Mouse (Mus musculus): ENCODE data around the gene Gm29666.
A peak's percentile ranks its signal among the peaks of the same experiment; 100 is the strongest.

Gm29666 gene

DNA sequence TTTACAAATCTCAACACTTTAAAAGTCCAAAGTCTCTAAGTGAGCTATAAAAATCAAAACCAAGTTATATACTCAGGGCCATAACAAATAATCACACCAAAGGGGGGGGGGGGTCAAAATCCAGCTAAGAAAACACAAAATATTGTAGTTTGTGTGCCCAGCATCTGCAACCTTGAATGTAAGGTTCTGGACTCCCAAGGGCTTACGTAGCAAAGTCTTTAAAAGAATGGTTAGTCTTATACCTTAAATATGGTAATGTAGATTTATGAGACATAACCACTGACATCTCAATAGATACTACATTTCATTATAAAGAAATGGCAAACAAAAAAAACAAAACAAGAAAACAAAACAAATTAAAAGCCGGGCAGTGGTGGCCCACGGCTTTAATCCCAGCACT lies at the start of gene Gm29666:
Gene Gm29666 (minus strand): TSS at position 101 of the 400 bp plus-strand sequence.
- no peak for DNase-seq (ENCODE audit: low spot score)

DNA sequence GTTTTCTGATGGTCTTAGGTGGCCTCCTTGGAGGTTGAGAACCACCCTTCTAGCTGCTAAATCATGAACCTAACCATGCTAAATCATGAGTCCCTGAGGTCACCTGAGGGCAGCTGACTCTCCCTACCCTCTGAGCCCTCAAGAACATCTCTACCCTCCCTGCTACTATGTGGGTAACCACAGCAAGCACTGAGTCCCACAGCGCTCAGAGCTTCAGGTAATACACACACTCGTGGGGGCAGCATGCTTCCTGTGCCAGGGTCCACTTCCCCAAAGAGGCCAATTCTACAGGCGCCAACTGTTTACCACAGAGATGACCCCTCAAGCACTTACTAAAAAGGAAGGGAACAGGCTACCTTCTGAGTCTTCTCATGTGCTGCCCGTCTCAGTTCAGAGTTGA lies 48.7 kb upstream of the Gm29666 start:
- DNase-seq (ENCODE audit: low spot score): no peak

DNA sequence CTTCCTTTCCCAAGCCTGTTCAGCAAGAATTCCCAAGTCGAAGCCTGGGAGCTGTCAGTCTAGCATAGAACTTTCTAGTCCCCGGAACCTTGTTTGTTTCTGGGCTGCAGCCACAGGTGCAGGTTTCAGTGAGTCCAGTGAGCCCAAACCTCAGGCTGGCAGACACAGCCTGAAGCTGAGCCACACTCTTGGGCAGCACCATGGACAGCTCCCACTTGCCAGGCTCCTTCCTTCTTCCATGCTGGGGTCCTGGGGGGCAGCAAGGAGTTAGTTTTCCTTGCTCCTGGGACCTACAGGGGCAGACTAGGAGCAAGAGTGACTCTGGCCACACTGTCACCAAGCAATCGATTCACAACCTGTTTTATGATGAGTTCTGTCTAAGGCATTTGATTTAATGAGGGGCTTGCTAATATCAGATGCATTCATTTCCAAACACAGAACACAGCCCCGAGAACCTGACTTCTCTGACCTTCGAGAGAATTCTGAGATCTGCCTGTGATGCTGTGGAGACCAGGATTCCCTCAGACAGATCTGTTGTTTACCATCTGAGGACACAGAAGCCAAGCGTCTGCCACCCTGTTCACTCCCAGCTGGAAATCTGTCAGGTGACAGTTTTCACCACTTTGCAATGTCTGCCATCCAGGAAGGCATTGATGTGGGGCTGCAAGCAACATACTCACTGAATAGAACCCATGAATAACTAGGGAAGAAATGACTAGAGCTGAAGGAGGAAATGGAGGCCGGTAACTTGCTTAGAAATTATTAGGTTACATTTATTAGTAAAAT lies 45.9 kb upstream of the Gm29666 start:
- DNase-seq (ENCODE audit: low spot score): peak; percentile 34

DNA sequence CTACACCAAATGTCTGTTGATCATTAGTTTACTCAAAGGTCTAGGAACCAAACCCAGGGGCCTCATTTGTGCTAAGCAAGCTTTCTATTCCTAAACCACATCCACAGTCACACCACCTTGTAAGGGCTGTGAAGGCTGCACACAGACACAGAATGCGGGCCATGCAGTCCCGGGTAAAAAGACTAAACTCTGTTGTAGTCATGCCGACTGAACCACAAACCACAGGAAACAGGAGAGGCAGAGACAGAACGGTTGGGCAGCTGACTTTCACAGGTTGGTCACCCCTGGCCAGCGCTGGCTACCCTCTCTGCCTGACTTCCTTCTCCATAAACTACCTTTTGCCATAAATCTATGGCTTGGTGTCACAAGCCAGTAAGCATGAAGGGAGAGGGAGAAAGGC lies 44.9 kb upstream of the Gm29666 start:
- DNase-seq (ENCODE audit: low spot score): no peak

DNA sequence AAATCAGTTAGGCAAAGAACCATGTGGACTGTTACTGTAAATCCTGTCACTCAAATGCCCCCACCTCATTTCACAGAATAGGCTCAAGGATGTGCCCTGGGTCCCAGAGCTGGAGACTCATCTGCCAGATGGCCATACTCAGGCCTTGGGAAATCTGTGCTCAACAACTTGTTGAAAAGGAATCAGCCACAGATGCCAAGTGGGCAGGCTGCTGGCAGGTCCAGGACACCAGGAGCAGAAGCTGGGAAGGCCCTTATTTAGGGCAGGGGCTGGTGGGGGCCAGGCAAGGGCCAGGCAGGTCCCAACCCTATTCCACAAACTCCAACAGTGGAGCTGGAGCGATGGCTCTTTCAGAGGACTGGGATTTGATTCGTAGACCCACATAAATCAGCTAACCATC lies 42.7 kb upstream of the Gm29666 start:
- DNase-seq (ENCODE audit: low spot score): no peak

DNA sequence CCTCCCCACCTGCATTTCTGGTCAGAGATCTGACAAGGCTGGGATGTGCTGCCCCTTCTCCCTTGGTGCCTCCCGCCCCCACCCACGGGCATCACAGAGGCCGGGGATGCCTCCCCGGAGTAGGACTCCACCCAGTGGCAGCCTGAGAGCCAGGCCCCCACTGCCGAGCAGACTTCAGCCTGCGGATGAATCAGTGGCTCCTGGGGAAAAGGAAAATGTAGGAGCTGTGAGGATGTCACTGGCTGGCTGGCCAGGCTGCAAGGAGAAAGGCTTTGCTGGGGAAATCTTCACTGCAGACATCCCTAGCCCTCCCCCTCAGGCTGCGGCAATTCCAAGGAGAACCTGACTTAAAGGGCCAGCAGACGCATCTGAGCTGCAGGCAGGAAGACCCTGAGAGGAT lies 40.9 kb upstream of the Gm29666 start:
- no peak for DNase-seq (ENCODE audit: low spot score)

DNA sequence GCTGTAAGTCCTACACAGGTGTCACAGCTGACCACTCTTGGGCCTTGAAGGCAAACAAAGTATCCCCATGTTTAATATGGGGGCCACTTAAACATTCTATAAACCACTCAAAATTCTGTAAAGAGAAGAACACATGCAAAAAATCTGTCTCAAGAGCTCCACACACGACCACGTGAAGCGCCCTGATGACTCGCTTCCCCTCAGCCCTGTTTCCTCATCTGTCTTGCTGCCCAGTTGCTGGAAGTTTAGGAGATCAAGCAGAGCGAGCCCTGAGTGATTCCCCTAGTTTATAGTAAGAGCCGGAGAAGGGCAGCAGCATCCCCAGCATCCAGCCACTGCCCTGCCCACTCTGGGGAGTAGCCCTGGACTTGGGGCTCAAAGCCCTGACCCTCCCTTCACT lies 40.1 kb upstream of the Gm29666 start:
- DNase-seq (ENCODE audit: low spot score): no peak

DNA sequence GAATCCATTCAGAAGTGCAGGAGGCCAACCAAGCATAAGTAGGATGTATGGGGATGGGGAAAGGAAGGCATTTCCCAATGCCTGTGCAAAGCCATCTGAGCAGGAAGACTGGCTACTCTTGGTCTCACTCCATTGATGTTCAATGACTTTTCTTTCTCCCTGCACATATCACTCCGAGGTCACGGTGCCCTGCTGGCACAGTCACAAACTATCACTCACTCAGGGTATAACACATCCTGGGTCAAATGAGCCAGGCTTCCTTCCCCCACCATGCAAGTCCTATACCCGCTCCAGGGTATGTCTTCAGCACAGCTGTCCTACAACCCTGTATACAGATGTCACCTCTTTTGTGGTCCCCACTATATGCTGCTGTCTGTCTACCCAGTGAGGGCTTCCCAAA lies 38.5 kb upstream of the Gm29666 start:
- DNase-seq (ENCODE audit: low spot score): no peak

DNA sequence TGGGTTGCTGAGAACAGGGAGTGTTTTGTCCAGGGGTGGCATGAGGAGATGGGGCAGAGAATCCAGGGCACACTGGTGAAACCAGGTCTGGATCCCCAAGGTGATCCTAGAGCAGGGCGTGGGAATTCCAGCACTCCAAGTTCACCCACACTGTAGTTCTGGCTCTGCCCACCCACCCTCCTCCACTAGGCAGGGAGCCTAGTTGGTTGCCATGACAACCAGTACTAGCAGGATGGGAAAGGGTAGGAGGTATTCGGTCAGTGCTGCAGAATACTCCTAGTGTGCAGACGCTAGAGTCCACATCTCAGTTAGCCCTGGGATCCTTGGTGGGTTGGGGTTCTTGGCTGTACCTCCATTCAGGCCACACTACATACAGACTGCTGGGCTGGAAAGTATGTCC lies 38.0 kb upstream of the Gm29666 start:
- no peak for DNase-seq (ENCODE audit: low spot score)

DNA sequence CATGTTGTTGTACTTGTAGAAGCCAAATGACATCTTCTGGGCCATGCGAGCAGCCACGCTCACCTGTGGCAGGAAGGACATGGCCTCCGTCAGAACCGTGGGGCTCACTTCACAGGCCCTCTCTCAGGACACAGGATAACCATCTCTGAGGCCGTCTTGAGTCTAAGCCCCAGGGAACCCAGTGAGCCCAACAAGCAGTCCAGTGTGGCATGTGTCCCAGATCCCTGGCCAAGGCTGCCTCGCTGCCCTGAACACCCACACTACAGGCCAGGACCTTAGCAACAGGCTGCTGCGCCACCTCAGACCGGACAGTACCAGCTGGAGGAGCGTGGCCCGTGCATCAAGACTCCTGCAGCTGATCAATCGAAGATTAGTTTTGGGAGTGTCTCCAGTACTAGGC lies 33.4 kb upstream of the Gm29666 start:
- DNase-seq (ENCODE audit: low spot score): no peak

DNA sequence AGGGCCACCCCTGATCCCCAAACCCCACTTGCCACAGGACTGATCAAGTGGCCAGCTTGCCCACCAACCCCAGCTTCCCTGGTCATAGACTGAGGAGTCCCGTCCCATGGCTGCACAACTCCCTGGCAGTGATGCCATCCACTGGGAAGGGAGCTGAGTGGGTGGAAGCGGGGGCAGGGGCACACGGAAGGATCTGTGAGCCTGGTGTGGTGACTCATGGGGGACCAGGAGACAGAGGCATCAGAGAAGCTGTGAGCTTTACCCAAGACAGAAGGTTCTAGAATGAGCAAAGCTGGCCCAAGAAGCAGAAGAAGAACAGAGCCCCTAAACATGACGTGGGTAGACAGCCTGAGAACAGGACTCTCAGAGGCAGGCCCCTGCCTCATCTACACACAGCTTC lies 30.2 kb upstream of the Gm29666 start:
- no peak for DNase-seq (ENCODE audit: low spot score)

DNA sequence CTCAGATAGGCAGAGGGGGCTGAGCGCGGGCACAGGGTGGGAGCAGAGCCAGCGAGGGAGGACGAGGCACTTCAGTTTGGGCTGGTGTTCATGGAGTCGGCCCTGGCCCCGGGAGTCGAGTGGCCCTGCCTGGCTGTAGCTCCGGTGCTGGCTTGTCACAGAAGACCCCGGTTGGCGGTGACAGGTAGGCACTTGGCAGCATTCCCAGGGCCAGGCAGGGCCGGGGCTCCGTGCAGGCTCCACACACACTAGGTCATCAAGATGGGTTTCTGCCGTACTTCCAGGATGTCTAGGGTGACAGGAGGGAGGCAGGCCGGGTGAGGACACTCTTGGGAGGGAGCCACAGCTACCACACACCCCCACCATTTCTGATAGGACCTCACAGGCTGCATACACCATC lies 29.2 kb upstream of the Gm29666 start:
- DNase-seq (ENCODE audit: low spot score): no peak

DNA sequence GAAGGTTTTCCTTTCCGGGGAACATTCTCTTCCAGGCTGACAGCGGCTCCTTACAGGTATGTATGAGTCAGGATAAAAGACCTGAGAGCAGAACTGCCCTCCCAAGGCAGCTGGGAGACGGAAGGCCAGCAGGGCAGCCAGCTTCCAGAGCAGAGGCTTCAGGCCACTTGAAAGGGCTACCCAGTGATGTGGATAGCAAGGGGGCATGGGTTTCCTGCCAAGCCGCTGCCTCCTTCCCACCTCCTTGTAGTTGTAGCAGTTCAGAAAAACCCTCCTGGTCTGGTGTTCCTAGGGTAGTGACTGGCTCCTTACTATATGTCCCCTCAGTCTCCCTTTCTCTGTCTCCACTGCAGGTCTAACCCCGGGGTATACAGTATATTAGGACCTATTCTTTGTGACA lies 24.5 kb upstream of the Gm29666 start:
- no peak for DNase-seq (ENCODE audit: low spot score)

DNA sequence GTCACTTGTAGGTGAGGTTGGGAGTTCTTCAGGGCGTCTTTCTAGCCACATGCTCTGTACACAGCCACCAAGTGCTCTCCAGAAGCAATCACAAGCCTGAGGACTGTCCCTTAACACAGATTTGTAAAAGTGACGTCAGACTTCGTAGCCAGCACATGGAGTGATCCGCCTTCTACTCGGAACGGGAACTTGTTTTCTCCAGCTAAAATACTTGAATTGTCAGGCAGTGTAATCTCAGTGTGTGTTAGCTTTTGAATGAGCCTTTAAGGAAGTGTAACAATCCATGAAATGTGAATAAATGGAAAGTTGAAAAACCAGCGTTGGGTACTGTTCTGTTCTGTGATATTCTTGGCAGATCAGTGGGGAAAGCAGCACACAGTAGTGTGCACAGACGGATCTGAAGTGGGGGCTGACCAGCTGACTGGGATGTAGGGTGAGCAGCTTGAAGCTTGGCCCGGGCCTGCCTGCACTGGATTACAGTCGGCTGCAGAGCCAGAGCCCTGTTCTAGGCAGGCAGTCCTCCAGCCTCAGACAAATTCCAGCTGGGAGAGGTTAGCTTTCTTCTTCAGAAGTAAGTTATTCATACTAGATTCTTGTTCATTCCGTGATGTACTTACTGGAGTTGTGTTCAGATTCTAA lies 22.9 kb upstream of the Gm29666 start:
- DNase-seq (ENCODE audit: low spot score): no peak

DNA sequence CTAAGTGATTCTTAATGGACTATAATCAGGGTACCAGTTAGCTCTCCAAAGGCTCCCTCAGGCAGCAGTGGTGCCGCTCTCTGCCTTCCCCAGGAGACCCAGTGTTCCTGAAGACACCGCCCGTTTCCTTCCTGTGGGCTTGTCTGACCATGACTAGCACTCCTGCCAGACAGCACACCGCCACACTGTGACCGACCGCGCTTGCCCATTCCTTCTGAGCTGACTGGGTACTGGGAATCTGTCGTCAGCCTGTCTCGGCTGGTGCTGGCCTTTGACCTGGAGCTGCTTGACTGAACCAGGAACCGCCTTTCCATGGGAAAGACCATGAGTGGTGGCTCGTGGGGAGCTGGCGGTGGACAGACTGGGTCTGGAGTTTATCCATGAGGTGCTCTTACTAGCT lies 20.3 kb upstream of the Gm29666 start:
- no peak for DNase-seq (ENCODE audit: low spot score)

DNA sequence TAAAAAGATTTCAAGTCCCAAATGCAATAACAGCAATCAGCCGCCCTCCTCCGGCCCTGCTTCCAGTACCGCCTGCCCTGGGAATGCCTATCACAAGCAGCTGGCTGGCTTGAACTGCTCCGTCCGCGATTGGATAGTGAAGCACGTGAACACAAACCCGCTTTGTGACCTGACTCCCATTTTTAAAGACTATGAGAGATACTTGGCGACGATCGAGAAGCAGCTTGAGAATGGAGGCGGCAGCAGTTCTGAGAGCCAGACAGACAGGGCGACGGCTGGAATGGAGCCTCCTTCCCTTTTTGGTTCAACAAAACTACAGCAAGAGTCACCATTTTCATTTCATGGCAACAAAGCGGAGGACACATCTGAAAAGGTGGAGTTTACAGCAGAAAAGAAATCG lies 15.1 kb upstream of the Gm29666 start:
- no peak for DNase-seq (ENCODE audit: low spot score)

DNA sequence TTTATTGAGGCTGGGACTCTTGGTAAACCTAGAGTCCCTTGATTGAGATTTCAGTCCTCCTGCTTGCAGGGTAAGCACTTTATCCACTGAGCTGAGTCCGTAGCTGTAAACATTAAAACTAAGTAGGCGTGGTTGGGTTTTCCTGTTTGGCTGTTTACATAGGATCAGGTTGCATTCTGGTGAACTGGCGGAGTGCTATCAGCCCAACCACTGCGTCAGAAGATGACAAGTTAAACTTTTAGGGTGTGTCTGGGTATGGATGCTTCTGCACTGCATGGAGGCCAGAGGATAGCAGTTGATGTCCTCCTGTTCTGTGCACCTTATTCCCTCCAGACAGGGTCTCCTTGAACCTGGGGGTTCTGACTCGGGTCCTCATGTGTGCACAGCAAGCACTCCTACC lies 12.5 kb upstream of the Gm29666 start:
- DNase-seq (ENCODE audit: low spot score): no peak

DNA sequence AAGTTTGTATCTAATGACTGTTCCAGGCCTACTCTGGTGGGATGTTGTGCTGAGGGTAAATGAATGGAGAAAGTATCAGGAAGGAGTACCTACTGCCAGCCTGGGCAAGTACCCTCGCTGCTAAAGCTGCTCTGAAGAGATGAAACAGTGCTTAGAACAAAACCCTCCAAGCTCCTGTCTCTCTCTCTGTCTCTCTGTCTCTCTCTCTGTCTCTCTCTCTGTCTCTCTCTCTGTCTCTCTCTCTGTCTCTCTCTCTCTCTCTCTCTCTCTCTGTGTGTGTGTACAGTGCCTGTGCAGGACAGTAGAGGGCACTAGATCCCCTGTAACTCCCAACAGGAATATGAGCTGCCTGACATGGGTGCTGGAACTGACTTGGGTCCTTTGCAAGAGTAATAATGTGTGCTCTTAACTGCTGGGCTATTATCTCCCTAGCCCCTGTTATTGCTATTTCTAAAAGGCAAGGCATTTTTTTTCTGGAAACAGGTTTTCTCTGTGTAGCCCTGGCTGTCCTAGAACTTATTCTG lies 5.7 kb upstream of the Gm29666 start:
- DNase-seq (ENCODE audit: low spot score): peak; percentile 43

DNA sequence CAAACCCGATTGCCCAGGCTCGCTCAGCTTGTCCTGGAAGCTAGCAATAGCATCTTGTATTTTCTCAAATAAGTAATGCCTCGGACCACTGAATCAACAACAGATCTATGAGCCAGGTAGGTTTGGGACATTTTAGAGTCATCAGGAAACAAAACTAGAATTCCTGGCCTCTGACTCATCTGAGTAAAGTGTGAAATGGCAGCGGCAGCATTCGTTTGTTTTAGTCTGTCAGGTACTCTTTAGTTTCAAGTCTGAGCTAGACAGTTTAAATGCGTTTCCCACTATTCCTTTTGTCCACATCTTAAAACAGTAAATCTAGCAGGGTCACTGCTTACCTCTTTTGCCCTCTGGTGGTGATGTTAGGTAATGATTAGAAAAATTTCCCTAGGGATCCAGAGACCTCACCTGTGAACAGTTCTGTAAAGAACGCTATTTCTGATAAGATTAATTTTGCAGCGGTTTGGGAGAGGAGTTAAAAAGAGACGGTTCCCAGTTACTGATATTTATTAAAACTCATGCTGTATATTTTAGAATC lies 5.0 kb upstream of the Gm29666 start:
- DNase-seq (ENCODE audit: low spot score): peak; percentile 63

DNA sequence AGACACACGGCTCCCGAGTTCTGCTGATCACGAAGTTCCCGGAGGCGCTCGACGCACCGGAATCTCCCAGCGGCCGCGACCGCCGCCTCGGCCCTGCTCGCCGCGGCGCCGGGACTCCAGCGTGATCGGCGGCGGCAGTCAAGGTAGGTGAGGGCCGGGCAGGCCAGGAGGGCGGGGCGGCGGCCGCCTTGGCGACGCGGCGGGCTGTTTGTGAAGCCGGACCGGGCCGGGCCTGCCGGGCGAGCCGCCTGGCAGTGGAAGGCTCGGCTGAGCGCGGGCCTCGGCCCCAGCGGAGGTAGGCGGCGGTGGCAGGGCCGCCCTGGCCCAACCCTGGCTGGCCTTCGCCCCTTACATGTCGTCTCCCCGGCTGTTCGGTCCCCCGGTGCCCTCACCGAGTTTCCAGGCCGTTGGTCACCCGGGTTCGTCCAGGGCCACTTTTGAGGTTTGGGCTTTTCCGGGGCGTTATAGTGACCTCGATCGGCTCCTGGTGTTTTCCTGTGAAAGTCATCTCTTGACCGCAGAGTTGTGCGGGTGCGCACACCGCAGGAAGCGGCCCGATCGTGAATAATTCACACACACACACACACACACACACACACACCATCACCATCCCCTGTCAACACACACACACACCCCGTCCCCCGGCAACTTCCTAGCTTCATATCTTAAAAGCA lies 3.8 kb upstream of the Gm29666 start:
- peak; percentile 33 for DNase-seq (ENCODE audit: low spot score)

DNA sequence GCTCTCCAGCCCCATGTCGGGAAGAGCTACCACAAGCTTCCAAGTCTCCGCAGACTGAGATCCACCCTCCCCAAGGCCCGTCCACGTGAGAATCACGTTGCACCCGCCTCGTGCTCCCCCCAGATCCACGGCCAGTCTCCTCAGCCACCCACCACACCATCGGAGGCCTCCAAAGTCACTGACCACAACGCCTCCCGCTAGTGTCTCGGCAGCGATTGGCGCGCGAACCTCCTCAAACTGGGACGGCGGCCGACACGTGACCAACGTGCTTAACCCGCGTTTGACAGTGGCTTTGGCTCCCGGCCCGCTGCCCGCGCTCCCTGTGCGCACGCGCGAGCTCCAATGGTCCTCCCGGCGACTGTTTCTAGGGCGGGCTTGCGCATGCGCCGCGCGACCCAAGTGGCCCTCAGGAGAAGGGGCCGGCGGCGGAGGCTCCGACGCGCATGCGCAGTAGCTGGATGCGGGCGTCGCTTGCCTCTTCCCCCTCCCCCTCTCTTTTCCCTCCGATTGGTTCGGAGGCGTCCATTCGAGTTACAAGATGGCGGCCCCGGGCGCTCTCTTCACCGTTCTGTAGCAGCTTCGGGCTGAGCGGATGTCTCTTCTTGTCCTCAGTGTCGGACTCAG lies 3.2 kb upstream of the Gm29666 start, which contains the start of gene Nup50:
Gene Nup50 (plus strand): TSS at position 528 of the 624 bp plus-strand sequence.
- DNase-seq (ENCODE audit: low spot score): peak; percentile 99

DNA sequence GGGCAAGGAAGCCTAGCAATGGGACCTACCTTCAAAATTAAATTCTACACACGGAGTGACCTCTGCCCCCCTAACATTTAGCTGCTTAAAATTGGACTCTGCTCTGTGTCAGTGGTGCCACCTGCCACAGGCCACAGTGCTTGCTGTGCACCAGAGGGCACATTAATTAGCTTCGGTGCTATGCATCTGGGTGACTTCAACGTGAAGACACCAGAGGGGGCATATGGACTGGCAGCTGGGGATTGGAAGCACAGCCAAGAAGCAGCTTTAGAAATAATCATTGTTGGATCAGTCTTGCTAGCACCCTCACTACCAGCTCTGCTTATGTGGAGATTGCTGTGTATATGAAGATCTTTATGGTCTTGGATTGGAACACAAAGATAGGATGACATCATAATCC lies 6.6 kb downstream of the Gm29666 start:
- no peak for DNase-seq (ENCODE audit: low spot score)

Measured in c-Kit-positive CD71-positive TER-119-positive erythroid progenitor cells, embryonic 14.5 days (primary cell).